Mouse (Mus musculus) MEL (cell line): ENCODE measurements around the gene Abca7.

Experiments
- BHLHE40 ChIP-seq: IDR thresholded peaks from 2 replicates; pipeline ENCODE4 v1.6.1; 2012; ENCODE audit warnings: low read depth, mild to moderate bottlenecking, inconsistent platforms, low read length, improper control_type of control experiment, borderline replicate concordance
- CTCF ChIP-seq, 3 experiments: IDR thresholded peaks in 2 of 3; conservative IDR thresholded peaks in 1 of 3; 2 replicates each; pipeline ENCODE4 v1.5.1; 2011 to 2012; ENCODE audit warnings: low read length in 3 of 3, low read depth in 2 of 3, mild to moderate bottlenecking in 2 of 3, improper control_type of control experiment in 1 of 3, inconsistent platforms in 1 of 3, mixed read lengths in 1 of 3, moderate library complexity in 1 of 3; ENCODE audit not compliant: control insufficient read depth in 1 of 3, insufficient read depth in 1 of 3, poor library complexity in 1 of 3, severe bottlenecking in 1 of 3
- ETS1 ChIP-seq: IDR thresholded peaks from 2 replicates; pipeline ENCODE4 v1.6.1; 2012; ENCODE audit warnings: low read depth, mild to moderate bottlenecking, inconsistent platforms, low read length, improper control_type of control experiment, moderate library complexity
- KAT2A ChIP-seq: conservative IDR thresholded peaks from 2 replicates; pipeline ENCODE4 v1.6.1; 2012; ENCODE audit warnings: low read depth, low read length, improper control_type of control experiment, inconsistent platforms
- POLR2A ChIP-seq, 2 experiments: IDR thresholded peaks; 2 replicates each; pipeline ENCODE4 v1.6.1; 2011 to 2012; ENCODE audit warnings: low read length in 2 of 2, mild to moderate bottlenecking in 2 of 2, control low read depth in 1 of 2, improper control_type of control experiment in 1 of 2, low read depth in 1 of 2, moderate library complexity in 1 of 2; ENCODE audit not compliant: control insufficient read depth in 1 of 2, insufficient read depth in 1 of 2, poor library complexity in 1 of 2
- POLR2AphosphoS2 ChIP-seq: IDR thresholded peaks from 2 replicates; pipeline ENCODE4 v1.6.1; 2011; ENCODE audit warnings: low read length, improper control_type of control experiment
- TAL1 ChIP-seq: IDR thresholded peaks from 2 replicates; pipeline ENCODE4 v1.6.1; 2012; ENCODE audit warnings: mild to moderate bottlenecking, inconsistent platforms, low read length, moderate library complexity, mixed read lengths

- TF ChIP-seq BHLHE40 (no peak), ETS1 (no peak), KAT2A (no peak), CTCF (IDR thresholded peaks at IDR 0.05 in 2 of 3, conservative IDR thresholded peaks at IDR 0.05 in 1 of 3; ENCODE audit: control insufficient read depth in 1 of 3, insufficient read depth in 1 of 3, low read depth in 2 of 3, low read length in 3 of 3, poor library complexity in 1 of 3, severe bottlenecking in 1 of 3) (no peak), POLR2A (IDR thresholded peaks at IDR 0.05; ENCODE audit: control insufficient read depth in 1 of 2, insufficient read depth in 1 of 2, low read depth in 1 of 2, low read length in 2 of 2, poor library complexity in 1 of 2) (0 out of 4 replicates have a peak, but pooled peaks of 1 of the 2 experiments have one; percentile 29), TAL1 (no peak), POLR2AphosphoS2 (no peak)
Observed at GRCm38 (mm10) chr10:79966886-79967400, 29.4 kb upstream of the Abca7 start.
